Mouse (Mus musculus) stomach, postnatal 0 days (tissue): ENCODE measurements around the gene Tmem214. TPM values are rescaled to one million over a fixed set of nuclear protein-coding genes. Genes with fewer than 3 reads are reported as not detected.

Experiments used
- ATAC-seq: fragments of 200-750 bp; cut with Nextera tagmentation; 2 replicates; pipeline ENCODE4 v1.8.0; 2017; ENCODE audit not compliant: low FRiP score, low TSS enrichment
- DNase-seq: peaks from one replicate; pipeline ENCODE4 v3.0.0-alpha.2; 2016; ENCODE audit warnings: low spot score
- H3K27ac ChIP-seq: fragments of 300-500 bp; sonication (generic); replicated peaks from 2 replicates; pipeline ENCODE4 v1.5.1; 2014; ENCODE audit warnings: mild to moderate bottlenecking, control low read depth
- H3K27me3 ChIP-seq: fragments of 300-500 bp; sonication (generic); 2 replicates; pipeline ENCODE4 v1.6.1; 2014; ENCODE audit warnings: low read length; ENCODE audit not compliant: control insufficient read depth, insufficient read depth
- H3K36me3 ChIP-seq: fragments of 300-500 bp; sonication (generic); 2 replicates; pipeline ENCODE4 v1.6.1; 2014; ENCODE audit warnings: low read length, mixed read lengths; ENCODE audit not compliant: control insufficient read depth, insufficient read depth
- H3K4me1 ChIP-seq: fragments of 300-500 bp; sonication (generic); replicated peaks from 2 replicates; pipeline ENCODE4 v1.6.1; 2014; ENCODE audit warnings: antibody characterized with exemption; ENCODE audit not compliant: control insufficient read depth, insufficient read depth
- H3K4me2 ChIP-seq: fragments of 300-500 bp; sonication (generic); replicated peaks from 2 replicates; pipeline ENCODE4 v1.6.1; 2014; ENCODE audit warnings: low read depth, mild to moderate bottlenecking, control low read depth, moderate library complexity
- H3K4me3 ChIP-seq: fragments of 300-500 bp; sonication (generic); 2 replicates; pipeline ENCODE4 v1.5.1; 2014; ENCODE audit warnings: low read depth, low read length, control low read depth
- H3K9ac ChIP-seq: fragments of 300-500 bp; sonication (generic); 2 replicates; pipeline ENCODE4 v1.6.1; 2014; ENCODE audit warnings: mild to moderate bottlenecking, low read length, control low read depth, mixed read lengths
- H3K9me3 ChIP-seq: fragments of 300-500 bp; sonication (generic); 2 replicates; pipeline ENCODE4 v1.6.1; 2016; ENCODE audit warnings: low read length; ENCODE audit not compliant: control insufficient read depth
- CTCF ChIP-seq: IDR thresholded peaks from 2 replicates; pipeline ENCODE4 v1.5.1; 2016; ENCODE audit warnings: antibody characterized with exemption, low read depth, mild to moderate bottlenecking, moderate library complexity
- EP300 ChIP-seq: optimal IDR thresholded peaks from 2 replicates; pipeline ENCODE3; 2016; ENCODE audit warnings: antibody characterized with exemption
- WGBS: fragments of 180-500 bp; shearing (Covaris S2); extraction: QIAGEN DNeasy Blood & Tissue Kit; methylation state at CpG from one replicate; pipeline ENCODE4 v1.1.7; 2014; 5-methylcytosine and 5-hydroxymethylcytosine counted together
- polyA plus RNA-seq: library from polyadenylated mRNA; unstranded; fragments of >200 nt; fragmentation: Nextera tagmentation; extraction: Ambion mirVana; gene quantifications from 2 replicates; pipeline ENCODE4 v1.2.1, GENCODE M21; 2015

The Tmem214 gene
- polyA plus RNA-seq, 1 experiment from 2014 or later = 57.3 TPM

DNA sequence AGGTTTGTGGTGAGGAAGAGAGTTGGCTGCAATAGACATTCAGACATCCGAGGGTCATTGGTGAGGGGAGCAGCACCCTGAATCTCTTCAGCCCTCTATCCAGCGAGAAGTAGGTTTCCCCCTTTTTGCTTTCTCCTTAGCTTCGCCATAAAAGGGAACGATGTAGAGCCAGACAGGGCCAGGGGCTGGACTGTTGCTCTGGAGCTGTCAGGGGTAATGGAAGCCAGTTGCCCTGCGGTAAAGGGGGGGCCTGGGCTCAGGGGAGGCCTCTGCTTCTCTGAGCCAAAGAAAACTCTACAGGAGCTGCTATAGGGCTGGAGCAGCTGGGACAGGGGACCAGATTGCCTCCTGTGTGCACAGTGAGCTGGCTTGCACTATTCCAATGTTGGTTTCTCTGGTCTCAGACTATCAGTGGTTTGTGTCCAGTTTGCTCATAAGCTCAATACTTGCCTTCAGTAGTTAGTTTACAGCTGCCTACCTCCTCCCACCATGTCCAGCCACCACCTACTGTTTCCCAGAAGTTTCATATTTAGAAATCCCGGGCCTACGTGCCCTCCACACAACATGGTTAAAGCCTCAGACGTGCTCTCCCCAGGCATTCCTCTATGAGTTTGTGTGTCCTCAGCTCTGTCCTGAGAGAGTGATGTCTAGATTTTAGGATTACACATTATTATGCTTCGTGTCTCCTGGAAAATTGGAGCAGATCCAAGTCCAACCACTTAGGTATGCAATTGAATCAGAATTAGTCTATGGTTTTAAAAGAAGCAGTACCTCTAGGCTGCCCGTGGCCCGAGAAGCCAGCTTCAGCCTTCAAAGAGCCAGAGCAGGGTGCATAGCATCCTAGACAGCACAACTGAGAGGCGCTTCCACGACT, 40.9 kb downstream of the Tmem214 start:
- H3K36me3 ChIP-seq = peaks cover 9% of the 10 kb centered on the region
- H3K4me2 ChIP-seq = peak overlapping the region; percentile 81
- peak overlapping the region; percentile 66 for H3K9ac ChIP-seq
- DNase-seq (peak; percentile 50), ATAC-seq (peak; percentile 33; the same call in 1 of the 2 replicates)
- H3K27me3 ChIP-seq = no peaks in the 10 kb centered on the region
- 37% methylated on average over 13 of the region's 13 CpGs for WGBS
- TF ChIP-seq EP300 (peak; percentile 21), CTCF (no peak)
- no peaks in the 10 kb centered on the region for H3K9me3 ChIP-seq
- peak overlapping the region; percentile 96 for H3K27ac ChIP-seq
- peaks cover 18% of the 10 kb centered on the region for H3K4me1 ChIP-seq
- H3K4me3 ChIP-seq = no peak overlapping the region; the same call in 1 of the 2 replicates

DNA sequence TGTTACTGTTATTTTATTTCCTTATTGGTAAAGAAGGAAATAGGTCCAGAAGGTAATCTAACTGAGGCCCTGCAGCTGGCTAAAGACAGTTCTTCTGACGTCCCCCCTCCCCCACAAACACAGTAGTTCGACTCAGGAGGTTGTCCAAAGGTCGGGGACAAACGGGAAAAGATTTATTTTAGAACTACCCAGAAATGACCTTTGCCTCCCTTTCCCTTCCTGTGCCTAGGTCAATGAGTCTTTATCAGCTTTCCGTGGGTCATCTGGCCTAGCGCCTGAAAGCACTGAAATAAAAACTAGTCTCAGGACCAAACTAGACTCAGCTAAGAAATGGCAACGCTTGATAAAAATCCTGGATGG, 41.5 kb downstream of the Tmem214 start:
- Histone ChIP-seq H3K36me3 (peaks cover 9% of the 10 kb centered on the region), H3K4me2 (0 out of 2 replicates have a peak overlapping the region, but pooled peaks have one; percentile 17), H3K27me3 (no peaks in the 10 kb centered on the region), H3K4me1 (peaks cover 18% of the 10 kb centered on the region), H3K9me3 (no peaks in the 10 kb centered on the region), H3K9ac (no peak overlapping the region), H3K4me3 (no peak overlapping the region), H3K27ac (peak overlapping the region; percentile 96)
- no peak for ATAC-seq
- no peak for DNase-seq
- TF ChIP-seq EP300 = no peak
- TF ChIP-seq CTCF = no peak
- 19% methylated on average over 7 of the region's 7 CpGs for WGBS

DNA sequence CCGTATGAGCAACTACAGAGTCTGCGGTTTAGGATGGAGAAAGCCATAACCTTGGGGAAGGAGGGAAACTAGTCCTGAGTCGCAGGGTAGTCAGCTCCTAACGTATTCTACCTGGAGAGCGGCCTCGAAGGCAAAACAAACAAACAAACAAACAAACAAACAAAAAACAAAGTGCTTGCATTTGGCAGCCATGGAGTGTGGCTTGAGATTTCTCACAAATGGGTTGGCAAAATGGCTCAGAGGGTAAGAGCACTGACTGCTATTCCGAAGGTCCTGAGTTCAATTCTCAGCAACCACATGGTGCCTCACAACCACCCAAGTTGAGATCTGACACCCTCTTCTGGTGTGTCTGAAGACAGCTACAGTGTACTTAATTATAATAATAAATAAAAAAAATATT, 42.1 kb downstream of the Tmem214 start:
- H3K4me1 ChIP-seq = peaks cover 18% of the 10 kb centered on the region
- no peak for DNase-seq

DNA sequence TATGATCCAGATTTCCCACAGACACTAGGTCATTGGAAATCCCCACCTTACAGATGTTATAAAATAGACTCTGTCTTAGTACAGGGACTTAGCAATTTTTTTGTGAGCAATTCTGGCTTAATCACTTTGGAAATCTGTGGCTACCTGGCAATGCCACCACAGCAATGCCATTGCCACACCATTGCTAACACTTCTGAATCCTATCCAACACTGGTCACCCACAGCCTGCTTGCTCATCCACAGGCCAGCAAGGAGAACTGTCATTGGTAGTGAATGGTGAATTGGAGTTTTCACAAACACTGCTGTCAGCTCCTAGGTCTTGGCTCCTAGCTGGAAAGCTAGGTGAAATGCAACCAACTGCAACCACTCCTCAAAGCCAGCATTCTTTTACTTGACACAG, 42.7 kb downstream of the Tmem214 start:
- TF ChIP-seq EP300 (no peak), CTCF (no peak)
- Histone ChIP-seq H3K4me1 (peaks cover 18% of the 10 kb centered on the region), H3K27ac (no peak overlapping the region), H3K4me2 (no peak overlapping the region), H3K27me3 (no peaks in the 10 kb centered on the region), H3K36me3 (no peaks in the 10 kb centered on the region), H3K4me3 (no peak overlapping the region), H3K9me3 (no peaks in the 10 kb centered on the region), H3K9ac (no peak overlapping the region)
- ATAC-seq (no peak), DNase-seq (no peak)

More for the DNA sequence above, 42.1 kb downstream of the Tmem214 start:
- H3K36me3 ChIP-seq = peaks cover 5% of the 10 kb centered on the region; the same call in 1 of the 2 replicates
- H3K4me3 ChIP-seq = no peak overlapping the region
- H3K27me3 ChIP-seq = no peaks in the 10 kb centered on the region
- no peak overlapping the region for H3K4me2 ChIP-seq
- H3K9me3 ChIP-seq = no peaks in the 10 kb centered on the region
- no peak for TF ChIP-seq EP300
- no peak for TF ChIP-seq CTCF
- 80% methylated on average over 7 of the region's 7 CpGs for WGBS
- no peak overlapping the region for H3K9ac ChIP-seq
- ATAC-seq = no peak
- peak overlapping the region; percentile 96 for H3K27ac ChIP-seq

DNA sequence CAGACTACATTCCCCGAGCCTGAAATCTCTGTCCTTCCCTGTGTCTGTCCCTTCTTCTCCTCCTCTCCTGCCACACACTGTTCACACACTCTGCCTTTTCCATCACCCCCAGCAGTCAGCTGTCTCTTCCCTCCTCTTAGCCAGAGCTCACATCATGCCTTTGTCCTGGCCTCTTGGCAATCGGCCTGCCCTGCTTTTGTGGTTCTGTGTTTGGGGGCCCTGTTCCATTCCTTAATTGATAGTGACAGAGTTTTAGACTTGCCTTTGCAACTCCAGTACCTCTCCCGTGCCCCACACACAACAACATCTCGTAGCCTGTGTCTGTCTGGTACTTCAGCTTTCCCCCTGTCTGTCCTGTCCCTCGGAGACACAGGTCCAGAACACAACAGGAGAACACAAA, 44.3 kb downstream of the Tmem214 start:
- DNase-seq = no peak
- H3K4me1 ChIP-seq = peaks cover 14% of the 10 kb centered on the region
- TF ChIP-seq CTCF (no peak), EP300 (no peak)
- peak overlapping the region; percentile 92 for H3K27ac ChIP-seq
- no peak overlapping the region for H3K4me2 ChIP-seq
- H3K27me3 ChIP-seq = no peaks in the 10 kb centered on the region
- H3K9me3 ChIP-seq = no peaks in the 10 kb centered on the region
- no peak overlapping the region for H3K4me3 ChIP-seq
- H3K36me3 ChIP-seq = peaks cover 2% of the 10 kb centered on the region; the same call in 1 of the 2 replicates
- no peak for ATAC-seq
- H3K9ac ChIP-seq = 0 out of 2 replicates have a peak overlapping the region, but pooled peaks have one; percentile 9
- WGBS = 50% methylated on average over 5 of the region's 5 CpGs
